Mouse (Mus musculus): ENCODE results near the gene Terf2.

- TF ChIP-seq EP300 (IDR thresholded peaks at IDR 0.05; ENCODE audit: insufficient read depth, low read depth, low read length), result no peak
- peak; percentile 67 for TF ChIP-seq POLR2A (IDR thresholded peaks at IDR 0.05; ENCODE audit: insufficient read depth, low read depth, low read length)
Measured at GRCm38 (mm10) chr8:107139704-107140470, 43.5 kb upstream of the Terf2 start.
